Mouse (Mus musculus): ENCODE measurements around the gene Mdfic.

DNA sequence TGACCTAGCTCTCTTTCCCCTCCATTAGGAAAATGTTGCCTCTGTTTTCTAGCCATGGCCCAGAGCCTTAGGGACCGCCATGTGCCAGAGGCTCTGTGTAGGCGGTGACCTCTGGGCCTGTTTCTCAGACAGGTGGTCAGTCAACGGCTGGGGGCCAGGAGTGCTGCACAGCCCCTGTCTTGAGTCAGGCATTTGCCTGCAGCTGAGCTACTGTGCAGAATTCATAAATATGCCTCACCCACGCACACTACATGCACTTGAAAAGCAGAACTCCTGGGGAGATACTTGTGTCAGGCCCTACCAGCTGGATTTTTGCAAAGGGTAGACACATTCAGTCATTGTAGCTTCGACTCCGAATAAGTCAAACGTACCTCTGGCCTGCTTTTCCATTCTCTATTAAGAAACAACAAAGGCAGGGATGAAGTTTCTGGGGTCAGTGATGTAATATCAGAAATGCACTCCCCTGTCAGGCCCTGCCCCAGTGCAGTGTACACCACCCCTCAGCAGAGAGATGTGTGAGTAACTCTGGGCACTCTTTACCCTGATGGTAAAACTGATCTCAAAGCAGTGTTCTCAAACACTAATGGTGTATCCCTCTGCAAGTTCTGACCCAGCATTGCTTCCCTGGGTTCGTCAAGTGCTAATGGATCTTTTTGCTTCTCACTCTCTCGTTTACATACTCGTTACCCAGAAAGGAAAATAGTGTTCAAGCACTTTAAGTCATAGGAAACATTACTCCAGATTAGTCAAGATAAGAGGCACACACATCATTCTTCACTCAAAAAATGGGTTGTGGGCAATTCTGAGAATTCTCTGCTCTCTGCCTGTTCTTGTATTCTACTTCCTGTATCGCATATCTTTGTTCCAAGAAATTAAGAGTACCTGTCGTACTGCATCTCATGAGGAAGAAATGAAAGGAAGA is 72.5 kb downstream of the Mdfic start:
- no peak for TF ChIP-seq GATA1 (IDR thresholded peaks at IDR 0.05; ENCODE audit: low read length)
- TF ChIP-seq TAL1 (IDR thresholded peaks at IDR 0.05; ENCODE audit: low read length), result no peak
